Mouse (Mus musculus) T-cell, adult 2 months (primary cell): ENCODE data around the gene Mis18a.

ENCODE experiments used
- DNase-seq: peaks from one replicate; pipeline ENCODE4 v3.0.0; 2022; ENCODE audit warnings: low spot score

The Mis18a gene

GRCm38 (mm10) chr16:90703646-90704045 lies 23.6 kb downstream of the Mis18a start:
- no peak for DNase-seq

- DNase-seq, result no peak
Measured at GRCm38 (mm10) chr16:90701541-90701940, 25.7 kb downstream of the Mis18a start.

GRCm38 (mm10) chr16:90699390-90699789 lies 27.8 kb downstream of the Mis18a start:
- no peak for DNase-seq

- DNase-seq, result no peak
Measured at GRCm38 (mm10) chr16:90696306-90696705, 30.9 kb downstream of the Mis18a start.

- DNase-seq, result no peak
Measured at GRCm38 (mm10) chr16:90695121-90695520, 32.1 kb downstream of the Mis18a start.

- peak; percentile 16 for DNase-seq
Measured at GRCm38 (mm10) chr16:90694719-90695118, 32.5 kb downstream of the Mis18a start.

- no peak for DNase-seq
Measured at GRCm38 (mm10) chr16:90693625-90694024, 33.6 kb downstream of the Mis18a start.

GRCm38 (mm10) chr16:90692704-90693385 lies 34.4 kb downstream of the Mis18a start:
- no peak for DNase-seq

GRCm38 (mm10) chr16:90687687-90688263 lies 39.4 kb downstream of the Mis18a start:
- DNase-seq, result no peak

- DNase-seq, result no peak
Measured at GRCm38 (mm10) chr16:90687011-90687410, 40.2 kb downstream of the Mis18a start.

- DNase-seq, result no peak
Measured at GRCm38 (mm10) chr16:90684092-90684491, 43.1 kb downstream of the Mis18a start.

GRCm38 (mm10) chr16:90679984-90680383 lies 47.2 kb downstream of the Mis18a start:
- no peak for DNase-seq

- DNase-seq, result no peak
Measured at GRCm38 (mm10) chr16:90678820-90679219, 48.4 kb downstream of the Mis18a start.

- DNase-seq, result no peak
Measured at GRCm38 (mm10) chr16:90676920-90677574, 50.2 kb downstream of the Mis18a start.

- no peak for DNase-seq
Measured at GRCm38 (mm10) chr16:90674651-90675050, 52.6 kb downstream of the Mis18a start.

- DNase-seq, result no peak
Measured at GRCm38 (mm10) chr16:90673507-90674354, 53.5 kb downstream of the Mis18a start.
